Mouse (Mus musculus): ENCODE results near the gene Ndufs3. TPM values are rescaled to one million over a fixed set of nuclear protein-coding genes. Genes with fewer than 3 reads are reported as not detected.

The Ndufs3 gene
- polyA plus RNA-seq, 1 experiment from 2014 or later: 159 TPM

- TF ChIP-seq CTCF (IDR thresholded peaks at IDR 0.05) (no peak), EP300 (IDR thresholded peaks at IDR 0.05) (no peak)
- H3K27me3 ChIP-seq (replicated peaks; ENCODE audit: insufficient read depth, low read length): no peaks in the 10 kb centered on the region
- DNase-seq (ENCODE audit: low spot score) (no peak), ATAC-seq (no peak)
- no peaks in the 10 kb centered on the region for H3K4me1 ChIP-seq (ENCODE audit: insufficient read depth, low read depth, low read length)
- WGBS: 89% methylated on average over 2 of the region's 2 CpGs
- H3K9me3 ChIP-seq (ENCODE audit: low read length): no peaks in the 10 kb centered on the region
- no peak overlapping the region for H3K4me2 ChIP-seq (replicated peaks; ENCODE audit: low read depth, low read length)
- H3K9ac ChIP-seq (replicated peaks; ENCODE audit: low read depth): no peak overlapping the region
- H3K27ac ChIP-seq (ENCODE audit: low read length): no peak overlapping the region
- H3K4me3 ChIP-seq (ENCODE audit: low read depth, low read length): no peak overlapping the region
- H3K36me3 ChIP-seq (ENCODE audit: insufficient read depth, low read length): no peaks in the 10 kb centered on the region
Observed at GRCm38 (mm10) chr2:90922636-90923035, 18.0 kb upstream of the Ndufs3 start.

- Histone ChIP-seq H3K4me2 (replicated peaks; ENCODE audit: low read depth, low read length) (no peak overlapping the region), H3K27ac (ENCODE audit: low read length) (no peak overlapping the region), H3K36me3 (ENCODE audit: insufficient read depth, low read length) (no peaks in the 10 kb centered on the region), H3K9me3 (ENCODE audit: low read length) (no peaks in the 10 kb centered on the region), H3K9ac (replicated peaks; ENCODE audit: low read depth) (no peak overlapping the region), H3K27me3 (replicated peaks; ENCODE audit: insufficient read depth, low read length) (no peaks in the 10 kb centered on the region), H3K4me3 (ENCODE audit: low read depth, low read length) (no peak overlapping the region), H3K4me1 (ENCODE audit: insufficient read depth, low read depth, low read length) (no peaks in the 10 kb centered on the region; the same call in 1 of the 2 replicates)
- no peak for TF ChIP-seq CTCF (IDR thresholded peaks at IDR 0.05)
- TF ChIP-seq EP300 (IDR thresholded peaks at IDR 0.05): no peak
- 69% methylated on average over 1 of the region's 1 CpGs for WGBS
- no peak for ATAC-seq
- DNase-seq (ENCODE audit: low spot score): no peak
Observed at GRCm38 (mm10) chr2:90921178-90921577, 16.6 kb upstream of the Ndufs3 start.

GRCm38 (mm10) chr2:90917999-90918698 is 13.5 kb upstream of the Ndufs3 start:
- WGBS: 9% methylated on average over 16 of the region's 16 CpGs

GRCm38 (mm10) chr2:90917233-90917998 is 12.8 kb upstream of the Ndufs3 start:
- Histone ChIP-seq H3K36me3 (ENCODE audit: insufficient read depth, low read length) (no peaks in the 10 kb centered on the region), H3K27me3 (replicated peaks; ENCODE audit: insufficient read depth, low read length) (no peaks in the 10 kb centered on the region), H3K9me3 (ENCODE audit: low read length) (no peaks in the 10 kb centered on the region), H3K9ac (replicated peaks; ENCODE audit: low read depth) (peak overlapping the region; percentile 92), H3K4me1 (ENCODE audit: insufficient read depth, low read depth, low read length) (no peaks in the 10 kb centered on the region; the same call in 1 of the 2 replicates), H3K4me3 (ENCODE audit: low read depth, low read length) (peak overlapping the region; percentile 60), H3K4me2 (replicated peaks; ENCODE audit: low read depth, low read length) (peak overlapping the region; percentile 68), H3K27ac (ENCODE audit: low read length) (peak overlapping the region; percentile 92)
- peak; percentile 15; the same call in 1 of the 2 replicates for TF ChIP-seq CTCF (IDR thresholded peaks at IDR 0.05)
- no peak for TF ChIP-seq EP300 (IDR thresholded peaks at IDR 0.05)
- WGBS: under 1% methylated on average over 63 of the region's 73 CpGs
- ATAC-seq: peak; percentile 93
- DNase-seq (ENCODE audit: low spot score): peak; percentile 85

More at GRCm38 (mm10) chr2:90917999-90918698, 13.5 kb upstream of the Ndufs3 start:
- Histone ChIP-seq H3K27me3 (replicated peaks; ENCODE audit: insufficient read depth, low read length) (no peaks in the 10 kb centered on the region), H3K4me2 (replicated peaks; ENCODE audit: low read depth, low read length) (peak overlapping the region; percentile 68), H3K9ac (replicated peaks; ENCODE audit: low read depth) (peak overlapping the region; percentile 92), H3K4me1 (ENCODE audit: insufficient read depth, low read depth, low read length) (no peaks in the 10 kb centered on the region; the same call in 1 of the 2 replicates), H3K36me3 (ENCODE audit: insufficient read depth, low read length) (no peaks in the 10 kb centered on the region), H3K4me3 (ENCODE audit: low read depth, low read length) (peak overlapping the region; percentile 60), H3K27ac (ENCODE audit: low read length) (peak overlapping the region; percentile 92), H3K9me3 (ENCODE audit: low read length) (no peaks in the 10 kb centered on the region)
- TF ChIP-seq EP300 (IDR thresholded peaks at IDR 0.05) (no peak), CTCF (IDR thresholded peaks at IDR 0.05) (no peak)
- DNase-seq (ENCODE audit: low spot score) (peak; percentile 48), ATAC-seq (peak; percentile 66)

GRCm38 (mm10) chr2:90916560-90917232 is 12.1 kb upstream of the Ndufs3 start:
- Histone ChIP-seq H3K27ac (ENCODE audit: low read length) (peak overlapping the region; percentile 92), H3K36me3 (ENCODE audit: insufficient read depth, low read length) (peaks cover 1% of the 10 kb centered on the region; the same call in 1 of the 2 replicates), H3K4me1 (ENCODE audit: insufficient read depth, low read depth, low read length) (no peaks in the 10 kb centered on the region; the same call in 1 of the 2 replicates), H3K9me3 (ENCODE audit: low read length) (no peaks in the 10 kb centered on the region), H3K4me2 (replicated peaks; ENCODE audit: low read depth, low read length) (peak overlapping the region; percentile 68), H3K4me3 (ENCODE audit: low read depth, low read length) (peak overlapping the region; percentile 60), H3K27me3 (replicated peaks; ENCODE audit: insufficient read depth, low read length) (no peaks in the 10 kb centered on the region), H3K9ac (replicated peaks; ENCODE audit: low read depth) (peak overlapping the region; percentile 92)
- DNase-seq (ENCODE audit: low spot score) (no peak), ATAC-seq (no peak)
- TF ChIP-seq EP300 (IDR thresholded peaks at IDR 0.05) (no peak), CTCF (IDR thresholded peaks at IDR 0.05) (no peak)
- 14% methylated on average over 7 of the region's 7 CpGs for WGBS

GRCm38 (mm10) chr2:90915516-90915915 is 10.9 kb upstream of the Ndufs3 start:
- no peaks in the 10 kb centered on the region; the same call in 1 of the 2 replicates for H3K4me1 ChIP-seq (ENCODE audit: insufficient read depth, low read depth, low read length)
- no peak overlapping the region for H3K27ac ChIP-seq (ENCODE audit: low read length)
- no peak overlapping the region for H3K4me2 ChIP-seq (replicated peaks; ENCODE audit: low read depth, low read length)
- no peaks in the 10 kb centered on the region for H3K27me3 ChIP-seq (replicated peaks; ENCODE audit: insufficient read depth, low read length)
- ATAC-seq (no peak), DNase-seq (ENCODE audit: low spot score) (no peak)
- H3K36me3 ChIP-seq (ENCODE audit: insufficient read depth, low read length): peaks cover 13% of the 10 kb centered on the region; the same call in 1 of the 2 replicates
- 65% methylated on average over 1 of the region's 1 CpGs for WGBS
- no peak overlapping the region for H3K4me3 ChIP-seq (ENCODE audit: low read depth, low read length)
- 0 out of 2 replicates have a peak overlapping the region, but pooled peaks have one; percentile 8 for H3K9ac ChIP-seq (replicated peaks; ENCODE audit: low read depth)
- no peak for TF ChIP-seq EP300 (IDR thresholded peaks at IDR 0.05)
- no peak for TF ChIP-seq CTCF (IDR thresholded peaks at IDR 0.05)
- H3K9me3 ChIP-seq (ENCODE audit: low read length): no peaks in the 10 kb centered on the region

Measured in lung, postnatal 0 days (tissue).